Mouse (Mus musculus): ENCODE measurements around the gene Vps4a. TPM values are rescaled to one million over a fixed set of nuclear protein-coding genes. Genes with fewer than 3 reads are reported as not detected.

Vps4a gene
- polyA plus RNA-seq, 1 experiment from 2014 or later, result 20.9 TPM

GRCm38 (mm10) chr8:107088526-107089063 lies 57.6 kb downstream of the Vps4a start:
- no peaks in the 10 kb centered on the region for H3K27me3 ChIP-seq (ENCODE audit: control insufficient read depth, insufficient read depth, low read depth, low read length)
- no peaks in the 10 kb centered on the region for H3K4me1 ChIP-seq (ENCODE audit: control insufficient read depth, low read depth, low read length)
- WGBS (ENCODE audit: insufficient replicate concordance), result 85% methylated on average over 5 of the region's 5 CpGs
- H3K9ac ChIP-seq (ENCODE audit: low read depth, low read length), result no peak overlapping the region
- no peak overlapping the region for H3K4me3 ChIP-seq (ENCODE audit: low read depth, low read length)
- ATAC-seq (ENCODE audit: low read depth), result no peak
- peaks cover 13% of the 10 kb centered on the region for H3K36me3 ChIP-seq (ENCODE audit: control insufficient read depth, insufficient read depth)
- no peak overlapping the region for H3K4me2 ChIP-seq (ENCODE audit: low read depth, low read length)
- no peak overlapping the region for H3K27ac ChIP-seq (ENCODE audit: low read length)
- no peaks in the 10 kb centered on the region for H3K9me3 ChIP-seq (replicated peaks; ENCODE audit: control insufficient read depth, low read length)

GRCm38 (mm10) chr8:107090531-107090930 lies 59.5 kb downstream of the Vps4a start:
- no peak overlapping the region for H3K27ac ChIP-seq (ENCODE audit: low read length)
- no peaks in the 10 kb centered on the region for H3K27me3 ChIP-seq (ENCODE audit: control insufficient read depth, insufficient read depth, low read depth, low read length)
- peaks cover 9% of the 10 kb centered on the region for H3K36me3 ChIP-seq (ENCODE audit: control insufficient read depth, insufficient read depth)
- no peak for ATAC-seq (ENCODE audit: low read depth)
- H3K9ac ChIP-seq (ENCODE audit: low read depth, low read length), result no peak overlapping the region
- 91% methylated on average over 7 of the region's 7 CpGs for WGBS (ENCODE audit: insufficient replicate concordance)
- H3K4me1 ChIP-seq (ENCODE audit: control insufficient read depth, low read depth, low read length), result peaks cover 10% of the 10 kb centered on the region
- H3K9me3 ChIP-seq (replicated peaks; ENCODE audit: control insufficient read depth, low read length), result no peaks in the 10 kb centered on the region
- no peak overlapping the region for H3K4me3 ChIP-seq (ENCODE audit: low read depth, low read length)
- H3K4me2 ChIP-seq (ENCODE audit: low read depth, low read length), result no peak overlapping the region

Other genes with a start within 250 kb of the Vps4a start
- 0.02 and 0.04 TPM in 2 replicates for gene Has3, start 161.0 kb upstream of the Vps4a start, polyA plus RNA-seq (2015; fragmentation: Nextera tagmentation; extraction: Ambion mirVana)
- 26.1 and 27.7 TPM in 2 replicates for gene Utp4, start 137.6 kb upstream of the Vps4a start, polyA plus RNA-seq (2015; fragmentation: Nextera tagmentation; extraction: Ambion mirVana)
- gene Sntb2, start 95.5 kb upstream of the Vps4a start, polyA plus RNA-seq (2015; fragmentation: Nextera tagmentation; extraction: Ambion mirVana), result 1.0 and 1.3 TPM in 2 replicates
- gene Pdf, start 17.4 kb downstream of the Vps4a start, polyA plus RNA-seq (2015; fragmentation: Nextera tagmentation; extraction: Ambion mirVana), result 13.5 and 14.7 TPM in 2 replicates
- gene Cog8, start 25.5 kb downstream of the Vps4a start, polyA plus RNA-seq (2015; fragmentation: Nextera tagmentation; extraction: Ambion mirVana), result 14.1 and 14.6 TPM in 2 replicates
- gene Nip7, start 25.7 kb downstream of the Vps4a start, polyA plus RNA-seq (2015; fragmentation: Nextera tagmentation; extraction: Ambion mirVana), result 25.9 and 34.2 TPM in 2 replicates
- gene Tmed6, start 34.4 kb downstream of the Vps4a start, polyA plus RNA-seq (2015; fragmentation: Nextera tagmentation; extraction: Ambion mirVana), result 3.9 and 4.2 TPM in 2 replicates
- gene Terf2, start 65.3 kb downstream of the Vps4a start, polyA plus RNA-seq (2015; fragmentation: Nextera tagmentation; extraction: Ambion mirVana), result 5.5 and 6.0 TPM in 2 replicates
- gene Cyb5b, start 119.4 kb downstream of the Vps4a start, polyA plus RNA-seq (2015; fragmentation: Nextera tagmentation; extraction: Ambion mirVana), result 23.0 and 25.2 TPM in 2 replicates